Mouse (Mus musculus): ENCODE results near the gene Mup6. TPM values are rescaled to one million over a fixed set of nuclear protein-coding genes. Genes with fewer than 3 reads are reported as not detected.
"Not testable (repeated sequence)": the region's sequence is repeated elsewhere in the genome, so short reads cannot be mapped to it uniquely, and the experiment has no call there.

Mup6 gene
- polyA plus RNA-seq, 1 experiment from 2014 or later: not detected

DNA sequence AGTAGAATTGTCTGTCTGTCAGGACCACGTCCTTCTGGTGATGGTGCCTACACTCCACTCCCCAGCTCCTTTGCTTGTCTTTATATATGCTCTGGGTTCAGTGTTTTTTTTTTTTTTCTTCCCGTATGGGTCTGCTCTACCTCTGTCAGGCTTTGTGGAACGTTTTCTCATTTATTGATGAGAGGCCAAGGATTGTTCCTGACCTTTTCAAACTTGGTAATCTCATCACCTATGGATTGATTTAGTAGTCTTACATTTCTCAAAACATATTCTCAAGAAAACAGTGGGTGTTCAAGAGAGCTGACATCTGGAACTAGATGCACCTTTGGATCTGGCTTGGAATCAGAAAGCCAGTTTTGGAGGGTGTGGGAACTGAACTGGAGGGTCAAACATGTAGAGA is 3.5 kb upstream of the Mup6 start, which contains the start of gene Mup4:
Mup4 (minus strand) TSS at position 101 of the 400 bp plus-strand sequence.
- Histone ChIP-seq H3K27ac (ENCODE audit: low read depth) (no peak within 1 kb of the TSS), H3K27me3 (replicated peaks; ENCODE audit: control insufficient read depth, insufficient read depth, low read length) (no peaks in the 10 kb centered on the region), H3K4me2 (ENCODE audit: low read length) (no peak within 1 kb of the TSS), H3K4me3 (ENCODE audit: low read depth, low read length) (no peak within 1 kb of the TSS), H3K36me3 (ENCODE audit: control insufficient read depth, insufficient read depth, low read length) (no peaks in the 10 kb centered on the region), H3K9ac (ENCODE audit: low read length) (no peak within 1 kb of the TSS), H3K9me3 (ENCODE audit: control insufficient read depth, low read length) (no peaks in the 10 kb centered on the region), H3K4me1 (replicated peaks; ENCODE audit: control insufficient read depth, insufficient read depth, low read length) (no peaks in the 10 kb centered on the region)
- no peak for ATAC-seq (replicated peaks; ENCODE audit: low FRiP score, low TSS enrichment, low read depth)
- 65% methylated on average over 3 of the region's 3 CpGs for WGBS
- DNase-seq (ENCODE audit: low spot score): no peak

DNA sequence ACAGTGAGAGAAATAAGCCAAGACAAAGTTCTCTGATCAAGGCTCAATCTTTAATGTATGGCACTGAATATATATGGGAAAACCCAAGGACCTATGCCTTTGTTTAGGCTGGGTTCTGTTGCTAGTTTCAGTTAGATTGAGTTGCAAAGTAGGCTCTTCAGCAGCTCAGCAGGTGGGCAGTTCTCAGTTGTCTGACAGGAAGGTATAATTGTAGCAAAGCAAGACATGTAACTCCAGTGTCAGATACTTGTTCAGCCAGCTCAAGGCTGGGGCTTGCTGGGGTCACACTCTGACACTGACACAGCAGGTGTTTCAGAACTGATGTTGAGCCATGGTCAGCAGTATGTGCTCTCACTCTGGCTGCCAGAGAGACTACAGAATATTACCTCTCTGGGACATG is 33.8 kb downstream of the Mup6 start:
- H3K27me3 ChIP-seq (replicated peaks; ENCODE audit: control insufficient read depth, insufficient read depth, low read length); ATAC-seq (replicated peaks; ENCODE audit: low FRiP score, low TSS enrichment, low read depth); H3K9ac ChIP-seq (ENCODE audit: low read length); H3K4me2 ChIP-seq (ENCODE audit: low read length); H3K4me3 ChIP-seq (ENCODE audit: low read depth, low read length); DNase-seq (ENCODE audit: low spot score); H3K36me3 ChIP-seq (ENCODE audit: control insufficient read depth, insufficient read depth, low read length); H3K9me3 ChIP-seq (ENCODE audit: control insufficient read depth, low read length); H3K27ac ChIP-seq (ENCODE audit: low read depth); H3K4me1 ChIP-seq (replicated peaks; ENCODE audit: control insufficient read depth, insufficient read depth, low read length): not testable (repeated sequence)

DNA sequence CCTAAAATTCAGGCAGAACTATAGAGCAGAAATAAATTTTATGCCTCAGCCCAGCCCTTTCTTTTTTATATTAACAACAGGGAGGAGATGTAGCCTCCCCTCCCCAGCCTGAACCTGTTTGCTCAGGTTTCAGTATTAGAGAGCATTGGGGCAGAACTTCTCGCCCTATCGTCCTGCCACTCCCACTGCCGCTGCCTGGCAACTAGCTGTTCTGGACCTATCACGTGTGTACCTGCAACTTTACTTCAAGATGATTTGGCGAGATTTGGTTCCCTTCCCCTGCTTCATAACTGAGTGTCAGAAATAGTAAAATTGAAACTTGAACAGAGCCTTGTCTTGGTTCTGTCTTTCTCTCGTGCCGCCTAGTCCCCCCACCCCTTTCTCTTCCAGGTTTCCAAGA is 56.0 kb downstream of the Mup6 start:
- not testable (repeated sequence) for H3K36me3 ChIP-seq (ENCODE audit: control insufficient read depth, insufficient read depth, low read length); ATAC-seq (replicated peaks; ENCODE audit: low FRiP score, low TSS enrichment, low read depth); H3K27me3 ChIP-seq (replicated peaks; ENCODE audit: control insufficient read depth, insufficient read depth, low read length); H3K4me1 ChIP-seq (replicated peaks; ENCODE audit: control insufficient read depth, insufficient read depth, low read length); DNase-seq (ENCODE audit: low spot score); H3K9me3 ChIP-seq (ENCODE audit: control insufficient read depth, low read length); H3K9ac ChIP-seq (ENCODE audit: low read length); H3K27ac ChIP-seq (ENCODE audit: low read depth); H3K4me3 ChIP-seq (ENCODE audit: low read depth, low read length); H3K4me2 ChIP-seq (ENCODE audit: low read length)
- WGBS: 91% methylated on average over 7 of the region's 7 CpGs

DNA sequence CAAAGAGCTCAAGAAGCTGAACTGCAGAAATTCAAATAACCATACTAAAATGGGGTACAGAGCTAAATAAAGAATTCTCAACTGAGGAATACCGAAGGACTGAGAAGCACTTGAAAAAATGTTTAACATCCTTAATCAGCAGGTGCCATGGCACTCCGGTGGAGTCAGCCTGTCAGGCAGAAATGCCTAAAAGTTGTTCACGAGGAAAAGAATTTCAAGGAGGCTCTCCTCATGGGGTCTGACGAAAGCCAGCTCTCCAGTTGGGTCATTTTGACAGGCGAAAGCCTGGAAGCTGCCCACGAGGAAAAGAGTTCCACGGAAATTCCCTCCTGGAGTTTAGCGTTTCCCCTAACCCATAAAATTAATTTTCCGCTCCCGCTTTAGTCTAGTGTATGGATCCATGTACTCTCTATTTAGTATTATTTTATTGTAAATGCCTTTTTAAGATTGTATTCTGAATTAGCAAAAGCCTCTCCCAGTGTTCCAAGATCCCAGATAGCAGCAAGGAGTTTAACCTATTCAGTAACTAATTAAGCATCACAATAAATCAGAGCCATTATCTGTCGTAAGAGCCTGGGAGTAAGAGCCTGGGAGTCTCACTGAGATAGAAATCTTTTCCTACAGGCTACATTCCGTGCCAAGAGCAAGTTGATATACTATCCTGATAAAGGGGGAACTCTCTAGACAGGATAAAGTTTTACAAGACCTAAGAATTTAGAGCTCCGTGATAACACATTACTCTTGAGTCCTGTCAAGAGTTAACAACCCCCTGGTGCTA is 65.4 kb downstream of the Mup6 start:
- DNase-seq (ENCODE audit: low spot score); H3K27ac ChIP-seq (ENCODE audit: low read depth); H3K36me3 ChIP-seq (ENCODE audit: control insufficient read depth, insufficient read depth, low read length); H3K9ac ChIP-seq (ENCODE audit: low read length); ATAC-seq (replicated peaks; ENCODE audit: low FRiP score, low TSS enrichment, low read depth); H3K27me3 ChIP-seq (replicated peaks; ENCODE audit: control insufficient read depth, insufficient read depth, low read length); H3K9me3 ChIP-seq (ENCODE audit: control insufficient read depth, low read length); H3K4me2 ChIP-seq (ENCODE audit: low read length); H3K4me3 ChIP-seq (ENCODE audit: low read depth, low read length); H3K4me1 ChIP-seq (replicated peaks; ENCODE audit: control insufficient read depth, insufficient read depth, low read length): not testable (repeated sequence)
- 63% methylated on average over 13 of the region's 13 CpGs for WGBS

Other genes starting within 250 kb of the Mup6 start
- gene Inip, start 162.7 kb upstream of the Mup6 start, polyA plus RNA-seq (2014; fragmentation: Nextera tagmentation; extraction: Ambion mirVana): 55.1 and 56.1 TPM in 2 replicates
- 6.0 and 6.8 TPM in 2 replicates for gene Snx30, start 158.5 kb upstream of the Mup6 start, polyA plus RNA-seq (2014; fragmentation: Nextera tagmentation; extraction: Ambion mirVana)
- gene Slc46a2, start 49.2 kb upstream of the Mup6 start, polyA plus RNA-seq (2014; fragmentation: Nextera tagmentation; extraction: Ambion mirVana): 0.05 and 0.09 TPM in 2 replicates
- not detected in 2 replicates for gene Mup4, start 3.6 kb upstream of the Mup6 start, polyA plus RNA-seq (2014; fragmentation: Nextera tagmentation; extraction: Ambion mirVana)
- not detected in 2 replicates for gene Mup7, start 106.2 kb downstream of the Mup6 start, polyA plus RNA-seq (2014; fragmentation: Nextera tagmentation; extraction: Ambion mirVana)
- not detected in 2 replicates for gene Mup2, start 190.0 kb downstream of the Mup6 start, polyA plus RNA-seq (2014; fragmentation: Nextera tagmentation; extraction: Ambion mirVana)